7 mouse cellular contexts compared by ENCODE assay signal in genomic region chrX:96878721-96879120, GRCm38 (mm10).
DNase-seq lines count a peak whose midpoint lies in the region; ATAC-seq lines count a peak whose summit lies in the region.

No protein-coding gene starts in this region.

- no peak overlapping the region for H3K9ac ChIP-seq in hindbrain, embryonic 14.5 days
- H3K9ac ChIP-seq in hindbrain, embryonic 16.5 days (ENCODE audit: low read depth, low read length), result no peak overlapping the region

- H3K9me3 ChIP-seq in hindbrain, embryonic 14.5 days (ENCODE audit: control insufficient read depth, low read length), result no peaks in the 10 kb centered on the region
- H3K9me3 ChIP-seq in hindbrain, embryonic 16.5 days (ENCODE audit: control insufficient read depth, low read length), result no peaks in the 10 kb centered on the region
- H3K9me3 ChIP-seq in embryonic facial prominence, embryonic 10.5 days, result no peaks in the 10 kb centered on the region

- no peaks in the 10 kb centered on the region for H3K4me1 ChIP-seq in hindbrain, embryonic 14.5 days (replicated peaks; ENCODE audit: control insufficient read depth, insufficient read depth, low read length)
- H3K4me1 ChIP-seq in hindbrain, embryonic 16.5 days (ENCODE audit: control insufficient read depth, insufficient read depth, low read depth, low read length), result no peaks in the 10 kb centered on the region
- H3K4me1 ChIP-seq in embryonic facial prominence, embryonic 10.5 days, result no peaks in the 10 kb centered on the region

- no peak overlapping the region for H3K27ac ChIP-seq in hindbrain, embryonic 14.5 days
- H3K27ac ChIP-seq in hindbrain, embryonic 16.5 days (ENCODE audit: low read depth, low read length), result no peak overlapping the region
- no peak overlapping the region for H3K27ac ChIP-seq in embryonic facial prominence, embryonic 10.5 days (replicated peaks)

- H3K4me2 ChIP-seq in hindbrain, embryonic 14.5 days (replicated peaks), result no peak overlapping the region
- H3K4me2 ChIP-seq in hindbrain, embryonic 16.5 days (ENCODE audit: low read length), result no peak overlapping the region

- peak; percentile 29 for DNase-seq in hindbrain, embryonic 14.5 days (ENCODE audit: low spot score)
- DNase-seq in thymus, postnatal 4 days, result peak; percentile 9
- DNase-seq in thymus, postnatal 25 days, result no peak
- DNase-seq in embryonic facial prominence, embryonic 10.5 days (ENCODE audit: low spot score), result peak; percentile 20
- no peak for DNase-seq in Muller cell, postnatal 12 days (ENCODE audit: inconsistent ontology term)
- no peak for DNase-seq in urinary bladder, adult 2 months (ENCODE audit: low spot score)

- no peak overlapping the region for H3K4me3 ChIP-seq in hindbrain, embryonic 14.5 days (replicated peaks; ENCODE audit: low read length)
- no peak overlapping the region for H3K4me3 ChIP-seq in hindbrain, embryonic 16.5 days (ENCODE audit: low read length)
- H3K4me3 ChIP-seq in embryonic facial prominence, embryonic 10.5 days, result no peak overlapping the region

- no peaks in the 10 kb centered on the region for H3K36me3 ChIP-seq in hindbrain, embryonic 14.5 days (replicated peaks; ENCODE audit: control insufficient read depth, insufficient read depth)
- no peaks in the 10 kb centered on the region for H3K36me3 ChIP-seq in hindbrain, embryonic 16.5 days (ENCODE audit: control insufficient read depth, insufficient read depth, low read length)
- H3K36me3 ChIP-seq in embryonic facial prominence, embryonic 10.5 days (replicated peaks), result no peaks in the 10 kb centered on the region

- no peaks in the 10 kb centered on the region for H3K27me3 ChIP-seq in hindbrain, embryonic 14.5 days (ENCODE audit: control insufficient read depth, insufficient read depth, low read length)
- no peaks in the 10 kb centered on the region for H3K27me3 ChIP-seq in hindbrain, embryonic 16.5 days (replicated peaks; ENCODE audit: control insufficient read depth, insufficient read depth, low read length)
- H3K27me3 ChIP-seq in embryonic facial prominence, embryonic 10.5 days (replicated peaks; ENCODE audit: low read depth, poor library complexity, severe bottlenecking), result no peaks in the 10 kb centered on the region

- ATAC-seq in hindbrain, embryonic 14.5 days (ENCODE audit: low FRiP score), result no peak
- no peak for ATAC-seq in hindbrain, embryonic 16.5 days

Comparison
In these comparisons a context has a peak if more than half of its experiments do, and no peak if none do; other contexts are left out.
1. DNase-seq: peak in hindbrain, embryonic 14.5 days (single experiment), thymus, postnatal 4 days (single experiment) and embryonic facial prominence, embryonic 10.5 days (single experiment); none in thymus, postnatal 25 days (single experiment), Muller cell, postnatal 12 days (single experiment) and urinary bladder, adult 2 months (single experiment).